Mouse (Mus musculus) liver, embryonic 12.5 days (tissue): ENCODE data around the gene Hdac7. TPM values are rescaled to one million over a fixed set of nuclear protein-coding genes. Genes with fewer than 3 reads are reported as not detected.
A peak's percentile ranks its signal among the peaks of the same experiment; 100 is the strongest.

ENCODE experiments used
- ATAC-seq: fragments of 200-750 bp; cut with Nextera tagmentation; 2 replicates; pipeline ENCODE4 v1.8.0; 2017; ENCODE audit warnings: moderate number of reproducible peaks, mild to moderate bottlenecking, moderate library complexity
- H3K27ac ChIP-seq: fragments of 300-500 bp; sonication (generic); 2 replicates; pipeline ENCODE4 v1.5.1; 2016; ENCODE audit warnings: mild to moderate bottlenecking
- H3K27me3 ChIP-seq: fragments of 300-500 bp; sonication (generic); replicated peaks from 2 replicates; pipeline ENCODE4 v1.6.1; 2016; ENCODE audit warnings: mild to moderate bottlenecking, moderate library complexity
- H3K36me3 ChIP-seq: fragments of 300-500 bp; sonication (generic); 2 replicates; pipeline ENCODE4 v1.6.1; 2016; ENCODE audit warnings: mild to moderate bottlenecking, moderate library complexity
- H3K4me1 ChIP-seq: fragments of 300-500 bp; sonication (generic); 2 replicates; pipeline ENCODE4 v1.6.1; 2016
- H3K4me2 ChIP-seq: fragments of 300-500 bp; sonication (generic); 2 replicates; pipeline ENCODE4 v1.6.1; 2016; ENCODE audit warnings: mild to moderate bottlenecking, moderate library complexity
- H3K4me3 ChIP-seq: fragments of 300-500 bp; sonication (generic); 2 replicates; pipeline ENCODE4 v1.5.1; 2016; ENCODE audit warnings: mild to moderate bottlenecking, moderate library complexity
- H3K9ac ChIP-seq: fragments of 300-500 bp; sonication (generic); 2 replicates; pipeline ENCODE4 v1.6.1; 2016; ENCODE audit warnings: mild to moderate bottlenecking, moderate library complexity
- H3K9me3 ChIP-seq: fragments of 300-500 bp; sonication (generic); replicated peaks from 2 replicates; pipeline ENCODE4 v1.6.1; 2016; ENCODE audit warnings: mild to moderate bottlenecking, moderate library complexity
- WGBS: fragments of 180-500 bp; shearing (Covaris S2); methylation state at CpG from one replicate; pipeline ENCODE4 v1.1.7; 2016; ENCODE audit not compliant: insufficient replicate concordance; 5-methylcytosine and 5-hydroxymethylcytosine counted together
- polyA plus RNA-seq: library from polyadenylated mRNA; unstranded; fragments of >200 nt; fragmentation: Nextera tagmentation; extraction: Ambion mirVana; gene quantifications from 2 replicates; pipeline ENCODE4 v1.2.1, GENCODE M21; 2016

Hdac7 gene
- 14.0 and 14.3 TPM in 2 replicates for polyA plus RNA-seq

DNA sequence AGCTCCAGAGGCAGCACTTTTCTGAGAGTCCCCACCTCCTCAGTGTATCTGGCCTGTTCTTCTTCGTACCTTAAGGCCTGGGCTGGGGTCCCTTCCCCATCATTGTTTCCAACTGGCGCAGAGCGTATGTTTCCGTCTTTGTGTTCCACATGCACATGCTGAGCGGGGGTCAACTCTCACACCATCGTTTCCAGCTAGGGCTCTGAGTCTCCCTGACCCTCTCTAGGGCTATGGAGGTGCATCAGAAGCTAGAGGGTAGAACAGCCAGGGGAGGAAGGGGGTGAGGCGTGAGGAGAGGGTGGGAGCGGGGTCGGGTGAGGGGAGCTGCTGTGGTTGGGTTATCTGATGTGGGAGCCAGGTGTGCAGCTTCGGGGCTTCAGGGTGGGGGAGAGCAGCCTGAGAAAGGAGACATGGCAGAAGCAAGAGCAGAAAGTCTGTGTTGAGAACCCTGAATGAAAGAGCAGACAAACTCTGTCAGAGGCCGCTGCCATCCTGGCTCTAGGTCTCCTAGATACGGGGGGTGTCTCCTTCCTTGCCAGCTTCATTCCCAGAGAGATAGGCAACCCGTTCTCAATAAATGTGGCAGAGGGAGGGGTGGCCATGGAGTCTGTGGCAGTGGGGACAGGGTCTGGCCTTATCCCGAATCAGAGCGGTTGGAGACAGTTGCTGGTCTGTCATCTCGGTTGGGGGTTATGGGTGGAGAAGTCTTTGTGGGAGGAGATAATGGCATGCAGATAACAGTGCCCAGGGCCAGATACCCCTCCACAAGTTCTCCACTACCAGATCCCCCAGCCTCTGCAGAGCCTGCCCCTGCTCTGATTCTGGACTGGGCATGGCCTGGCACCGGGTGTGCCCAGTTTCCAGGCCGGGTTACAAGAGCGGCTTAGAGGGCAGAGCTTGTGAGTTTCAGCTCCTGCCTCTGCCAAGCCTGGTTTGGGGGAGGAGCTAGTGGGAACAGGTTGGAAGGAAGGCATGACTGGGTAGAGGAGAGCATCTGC, at the start of gene Hdac7:
TSS of gene Hdac7 (minus strand) at position 466 of the 998 bp plus-strand sequence.
- Histone ChIP-seq H3K4me3 (peak within 1 kb of the TSS; percentile 40), H3K4me2 (peak within 1 kb of the TSS; percentile 63), H3K36me3 (no peaks in the 10 kb centered on the region), H3K27ac (peak within 1 kb of the TSS; percentile 81), H3K9ac (peak within 1 kb of the TSS; percentile 60), H3K27me3 (no peaks in the 10 kb centered on the region), H3K9me3 (no peaks in the 10 kb centered on the region), H3K4me1 (peaks cover 98% of the 10 kb centered on the region)
- WGBS = 23% methylated on average over 19 of the region's 19 CpGs
- peak; percentile 74 for ATAC-seq

DNA sequence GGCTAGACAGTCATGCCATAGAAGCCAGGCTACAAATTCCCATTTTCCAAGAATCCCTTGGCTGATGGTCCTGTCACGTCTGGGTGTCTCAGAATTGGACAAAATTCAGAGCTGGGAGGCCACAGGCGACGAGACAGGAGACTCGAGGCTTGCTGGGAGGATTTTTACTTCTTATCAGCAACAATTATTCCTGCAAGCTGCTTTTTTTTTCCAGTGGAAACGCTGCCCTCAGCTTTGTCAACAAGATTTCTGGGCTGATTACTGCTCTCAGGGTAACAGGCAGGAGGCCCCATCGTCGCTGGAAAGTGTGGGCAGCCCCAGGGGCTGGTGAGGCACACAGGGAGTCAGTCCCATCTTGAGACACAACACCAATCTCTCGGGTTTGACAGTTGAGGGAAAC, 48.2 kb upstream of the Hdac7 start:
- Histone ChIP-seq H3K27me3 (peaks cover 8% of the 10 kb centered on the region), H3K9me3 (no peaks in the 10 kb centered on the region), H3K36me3 (no peaks in the 10 kb centered on the region), H3K27ac (no peak overlapping the region), H3K9ac (no peak overlapping the region), H3K4me3 (no peak overlapping the region), H3K4me2 (no peak overlapping the region), H3K4me1 (peaks cover 13% of the 10 kb centered on the region)
- peak; percentile 46; the same call in 1 of the 2 replicates for ATAC-seq
- WGBS = 12% methylated on average over 8 of the region's 8 CpGs

- no peak for ATAC-seq
- Histone ChIP-seq H3K36me3 (no peaks in the 10 kb centered on the region), H3K9me3 (no peaks in the 10 kb centered on the region), H3K9ac (no peak overlapping the region), H3K4me3 (no peak overlapping the region), H3K27ac (no peak overlapping the region), H3K4me2 (no peak overlapping the region), H3K27me3 (peaks cover 8% of the 10 kb centered on the region), H3K4me1 (peaks cover 13% of the 10 kb centered on the region)
- WGBS = 84% methylated on average over 10 of the region's 10 CpGs
These were observed 46.1 kb upstream of the Hdac7 start for GRCm38 (mm10) chr15:97890450-97890849.

- Histone ChIP-seq H3K4me3 (no peak overlapping the region), H3K27me3 (peaks cover 8% of the 10 kb centered on the region), H3K36me3 (no peaks in the 10 kb centered on the region), H3K4me1 (peaks cover 13% of the 10 kb centered on the region), H3K27ac (no peak overlapping the region), H3K9ac (no peak overlapping the region), H3K9me3 (no peaks in the 10 kb centered on the region), H3K4me2 (no peak overlapping the region)
- WGBS = 60% methylated on average over 11 of the region's 11 CpGs
- ATAC-seq = no peak
These were observed 45.7 kb upstream of the Hdac7 start for GRCm38 (mm10) chr15:97890017-97890416.

GRCm38 (mm10) chr15:97887541-97888016, 43.3 kb upstream of the Hdac7 start:
- H3K9me3 ChIP-seq = no peaks in the 10 kb centered on the region
- no peak overlapping the region for H3K27ac ChIP-seq
- H3K36me3 ChIP-seq = no peaks in the 10 kb centered on the region
- ATAC-seq = no peak
- H3K9ac ChIP-seq = no peak overlapping the region
- H3K27me3 ChIP-seq = peaks cover 3% of the 10 kb centered on the region; the same call in 1 of the 2 replicates
- WGBS = 70% methylated on average over 10 of the region's 10 CpGs
- no peak overlapping the region for H3K4me3 ChIP-seq
- no peak overlapping the region for H3K4me2 ChIP-seq
- H3K4me1 ChIP-seq = peaks cover 7% of the 10 kb centered on the region

GRCm38 (mm10) chr15:97881423-97881822, 37.1 kb upstream of the Hdac7 start:
- no peak for ATAC-seq
- Histone ChIP-seq H3K4me1 (0 out of 2 replicates have a peak, but pooled peaks cover 6% of the 10 kb centered on the region), H3K4me2 (no peak overlapping the region), H3K9me3 (no peaks in the 10 kb centered on the region), H3K9ac (no peak overlapping the region), H3K27me3 (no peaks in the 10 kb centered on the region), H3K36me3 (no peaks in the 10 kb centered on the region), H3K27ac (no peak overlapping the region), H3K4me3 (no peak overlapping the region)
- 69% methylated on average over 8 of the region's 8 CpGs for WGBS

- 52% methylated on average over 9 of the region's 9 CpGs for WGBS
- no peak for ATAC-seq
- H3K4me3 ChIP-seq = no peak overlapping the region
- H3K4me1 ChIP-seq = 0 out of 2 replicates have a peak, but pooled peaks cover 6% of the 10 kb centered on the region
- no peak overlapping the region for H3K27ac ChIP-seq
- no peaks in the 10 kb centered on the region for H3K36me3 ChIP-seq
- no peak overlapping the region for H3K9ac ChIP-seq
- H3K27me3 ChIP-seq = no peaks in the 10 kb centered on the region
- H3K4me2 ChIP-seq = no peak overlapping the region
- H3K9me3 ChIP-seq = no peaks in the 10 kb centered on the region
These were observed 36.1 kb upstream of the Hdac7 start for GRCm38 (mm10) chr15:97880441-97880840.

DNA sequence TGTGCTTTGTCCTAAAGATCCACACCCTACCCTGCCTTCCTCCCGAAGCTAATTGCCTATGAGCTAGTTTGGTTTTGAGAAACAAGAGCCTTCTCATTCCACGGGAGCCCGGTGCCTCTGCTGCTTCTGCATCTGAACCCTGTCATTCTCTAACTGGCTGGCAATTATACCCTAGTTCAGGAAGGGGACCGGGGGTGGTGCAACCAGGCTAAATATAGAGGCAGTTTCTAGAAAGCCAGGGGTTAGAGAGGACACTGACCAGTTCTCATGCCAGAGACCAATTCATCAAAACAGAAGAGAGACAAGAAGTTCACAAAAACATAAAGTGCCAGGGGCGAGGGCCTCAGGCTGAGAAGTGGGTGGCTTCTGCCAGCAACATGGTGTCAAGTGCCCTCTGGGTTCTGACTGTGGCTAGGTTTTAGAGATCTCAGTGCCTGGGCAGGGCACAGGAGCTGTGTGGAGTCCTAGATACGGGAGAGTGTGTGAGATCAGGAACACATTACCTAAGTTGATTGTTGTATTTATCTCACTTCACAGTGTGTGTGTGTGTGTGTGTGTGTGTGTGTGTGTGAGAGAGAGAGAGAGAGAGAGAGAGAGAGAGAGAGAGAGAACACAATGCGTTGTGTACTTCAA, 34.5 kb upstream of the Hdac7 start:
- Histone ChIP-seq H3K4me1 (0 out of 2 replicates have a peak, but pooled peaks cover 6% of the 10 kb centered on the region), H3K9me3 (no peaks in the 10 kb centered on the region), H3K27me3 (no peaks in the 10 kb centered on the region), H3K4me3 (no peak overlapping the region), H3K4me2 (no peak overlapping the region), H3K9ac (no peak overlapping the region), H3K36me3 (no peaks in the 10 kb centered on the region), H3K27ac (no peak overlapping the region)
- 42% methylated on average over 7 of the region's 7 CpGs for WGBS
- 0 out of 2 replicates have a peak, but pooled peaks have one; percentile 37 for ATAC-seq

DNA sequence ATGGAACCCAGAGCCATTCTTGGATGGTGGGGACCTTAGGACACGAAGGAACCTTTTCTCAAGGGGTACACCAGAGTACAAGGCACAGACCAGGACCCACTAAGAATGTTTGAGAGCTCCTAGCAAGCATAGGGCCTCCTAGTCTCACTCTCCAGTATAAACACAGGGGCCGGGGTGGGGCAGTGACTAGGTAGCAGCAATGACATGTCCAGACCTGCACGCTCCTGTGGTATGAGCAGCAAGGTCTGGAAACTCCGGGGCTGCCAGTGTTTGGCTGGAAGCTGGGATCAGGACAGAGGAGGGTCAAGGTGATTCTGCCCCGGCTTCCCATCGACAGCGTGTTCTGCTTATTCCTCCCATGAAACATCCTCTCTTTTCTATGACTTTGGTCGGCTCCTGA, 31.5 kb upstream of the Hdac7 start:
- no peak for ATAC-seq
- Histone ChIP-seq H3K9ac (no peak overlapping the region), H3K4me3 (no peak overlapping the region), H3K36me3 (no peaks in the 10 kb centered on the region), H3K27ac (no peak overlapping the region), H3K27me3 (no peaks in the 10 kb centered on the region), H3K4me2 (no peak overlapping the region), H3K4me1 (0 out of 2 replicates have a peak, but pooled peaks cover 6% of the 10 kb centered on the region), H3K9me3 (no peaks in the 10 kb centered on the region)
- 70% methylated on average over 8 of the region's 8 CpGs for WGBS

- no peak overlapping the region for H3K4me3 ChIP-seq
- 0 out of 2 replicates have a peak, but pooled peaks cover 12% of the 10 kb centered on the region for H3K4me1 ChIP-seq
- H3K4me2 ChIP-seq = no peak overlapping the region
- no peaks in the 10 kb centered on the region for H3K9me3 ChIP-seq
- 71% methylated on average over 9 of the region's 9 CpGs for whole genome bisulfite sequencing
- no peak overlapping the region for H3K27ac ChIP-seq
- H3K9ac ChIP-seq = no peak overlapping the region
- H3K36me3 ChIP-seq = no peaks in the 10 kb centered on the region
- ATAC-seq = no peak
- no peaks in the 10 kb centered on the region for H3K27me3 ChIP-seq
These were observed 29.4 kb upstream of the Hdac7 start for GRCm38 (mm10) chr15:97873717-97874116.

DNA sequence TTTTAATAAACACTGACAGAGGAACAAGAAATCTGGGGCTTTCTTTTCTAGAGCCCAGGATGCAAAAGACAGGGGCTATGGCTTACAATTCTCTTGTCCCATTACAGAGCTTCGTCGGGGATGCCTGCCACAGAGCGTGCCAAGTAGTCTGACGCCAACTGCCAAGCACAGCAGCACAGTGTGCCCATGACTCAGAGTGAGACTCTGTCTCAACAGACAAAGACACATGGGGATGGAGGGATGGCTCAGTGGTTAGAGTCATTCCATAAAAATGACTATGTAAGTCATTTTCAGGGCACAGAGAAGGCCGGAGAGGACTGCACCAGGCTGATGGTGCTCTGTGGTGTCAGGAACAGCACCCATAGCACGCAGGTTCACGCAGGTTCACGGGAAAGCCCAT, 27.9 kb upstream of the Hdac7 start:
- ATAC-seq = no peak
- H3K27me3 ChIP-seq = no peaks in the 10 kb centered on the region
- no peak overlapping the region for H3K27ac ChIP-seq
- no peaks in the 10 kb centered on the region for H3K9me3 ChIP-seq
- 0 out of 2 replicates have a peak, but pooled peaks cover 7% of the 10 kb centered on the region for H3K4me1 ChIP-seq
- no peak overlapping the region for H3K9ac ChIP-seq
- no peaks in the 10 kb centered on the region for H3K36me3 ChIP-seq
- 85% methylated on average over 8 of the region's 8 CpGs for WGBS
- H3K4me2 ChIP-seq = no peak overlapping the region
- H3K4me3 ChIP-seq = no peak overlapping the region
